Mouse (Mus musculus): ENCODE results near the gene Gm20388.

The Gm20388 gene

GRCm38 (mm10) chr8:120475462-120476201, 565.0 kb downstream of the Gm20388 start:
- no peak for DNase-seq (ENCODE audit: low spot score)

DNA sequence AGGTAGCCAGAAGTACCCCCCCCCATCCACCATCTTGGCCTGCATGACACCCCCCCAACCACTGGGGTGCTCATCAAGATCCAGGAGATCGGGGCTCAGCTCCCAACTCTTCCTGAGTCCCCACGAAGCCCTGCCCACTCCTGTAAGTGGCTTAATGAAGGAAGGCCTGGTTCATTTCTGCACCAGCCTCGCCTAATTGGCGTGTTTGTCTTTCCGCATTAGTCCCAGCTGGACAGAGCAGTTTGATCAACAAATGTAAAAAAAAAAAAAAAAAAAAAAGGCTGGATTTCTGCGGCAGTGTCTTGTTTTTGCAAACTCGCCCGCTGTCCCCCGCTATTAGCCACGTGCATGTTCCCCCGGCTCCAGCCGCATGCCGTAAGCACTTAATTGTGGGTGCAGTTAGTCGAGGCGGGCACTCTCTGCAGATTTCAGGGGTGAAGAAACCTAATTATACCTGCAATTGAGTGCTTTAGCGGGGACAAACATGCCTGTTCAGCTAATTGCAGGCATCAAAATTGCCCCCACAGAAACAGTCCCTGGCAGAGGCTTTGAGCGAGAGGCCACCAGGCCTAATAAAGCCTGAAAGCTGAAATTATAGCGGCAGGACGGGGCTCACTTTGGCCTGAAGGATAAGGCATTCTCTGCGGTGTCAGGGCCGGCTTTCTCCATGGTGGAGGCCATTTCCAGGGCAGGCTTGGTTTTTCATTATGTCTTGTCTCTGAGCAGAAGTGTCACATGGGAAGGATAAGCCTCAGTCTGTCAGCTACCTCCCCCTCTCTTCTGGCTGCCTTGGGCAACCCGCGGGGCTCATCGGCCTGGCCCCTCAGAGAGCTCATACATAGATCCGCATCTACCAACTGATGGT, 566.3 kb downstream of the Gm20388 start:
- no peak for DNase-seq (ENCODE audit: low spot score)

- DNase-seq (ENCODE audit: low spot score) = no peak
Observed at GRCm38 (mm10) chr8:120478754-120479153, 568.1 kb downstream of the Gm20388 start.

DNA sequence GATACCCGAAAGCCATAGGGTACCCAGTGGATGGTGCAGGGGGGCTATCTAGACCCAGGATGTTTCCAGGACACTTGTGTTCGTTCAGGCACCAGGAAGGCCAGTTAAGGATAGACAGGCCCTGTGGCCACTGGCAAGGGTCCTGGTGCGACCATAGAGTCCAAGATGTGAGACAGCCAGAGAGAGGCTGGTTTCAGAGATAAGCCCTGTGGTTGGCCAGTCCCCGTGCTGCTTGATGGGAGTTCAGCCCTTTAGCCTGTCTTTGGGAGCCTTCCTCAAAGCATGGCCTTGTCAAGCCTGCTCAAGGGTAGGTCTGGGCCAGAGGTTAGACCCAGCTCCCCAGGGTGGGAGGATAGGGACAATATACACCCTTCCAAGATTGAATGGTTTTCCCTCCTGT, 569.0 kb downstream of the Gm20388 start:
- DNase-seq (ENCODE audit: low spot score) = no peak

DNA sequence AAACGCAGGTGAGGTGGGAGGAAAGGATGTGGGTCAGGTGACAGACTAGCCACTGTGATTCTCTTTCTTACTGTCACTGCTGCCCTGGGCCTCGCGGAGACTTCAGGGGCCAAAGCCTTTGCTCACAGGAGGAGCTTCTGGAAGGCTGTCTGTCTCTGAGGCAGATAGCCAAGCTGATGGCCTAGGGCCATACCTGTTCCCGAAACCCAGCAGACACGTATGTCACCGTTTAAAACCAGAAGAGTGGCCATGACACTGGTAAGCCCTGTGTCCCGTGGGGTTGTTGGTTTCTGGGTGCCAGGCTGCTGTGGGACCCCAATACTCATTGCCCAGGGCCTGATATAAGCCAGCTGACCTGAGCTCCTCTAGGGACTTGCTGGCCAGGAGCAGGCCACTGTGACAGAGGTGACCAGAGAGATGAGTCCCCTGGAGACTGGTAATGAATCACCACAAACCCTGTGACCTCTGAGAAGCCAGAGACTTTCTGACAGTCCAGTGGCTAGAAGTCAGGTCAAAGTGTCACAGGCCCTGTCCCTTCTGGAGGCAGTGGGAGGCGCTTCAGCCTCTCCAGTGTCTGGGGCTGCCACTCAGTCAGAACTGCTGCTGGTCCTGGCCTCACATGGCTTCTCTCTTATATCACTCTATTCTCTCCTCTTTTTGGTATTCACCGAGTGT, 571.5 kb downstream of the Gm20388 start:
- DNase-seq (ENCODE audit: low spot score) = no peak

- no peak for DNase-seq (ENCODE audit: low spot score)
Observed at GRCm38 (mm10) chr8:120484460-120484859, 573.8 kb downstream of the Gm20388 start.

GRCm38 (mm10) chr8:120485116-120485515, 574.5 kb downstream of the Gm20388 start:
- no peak for DNase-seq (ENCODE audit: low spot score)

- DNase-seq (ENCODE audit: low spot score) = no peak
Observed at GRCm38 (mm10) chr8:120485551-120486476, 575.2 kb downstream of the Gm20388 start.

DNA sequence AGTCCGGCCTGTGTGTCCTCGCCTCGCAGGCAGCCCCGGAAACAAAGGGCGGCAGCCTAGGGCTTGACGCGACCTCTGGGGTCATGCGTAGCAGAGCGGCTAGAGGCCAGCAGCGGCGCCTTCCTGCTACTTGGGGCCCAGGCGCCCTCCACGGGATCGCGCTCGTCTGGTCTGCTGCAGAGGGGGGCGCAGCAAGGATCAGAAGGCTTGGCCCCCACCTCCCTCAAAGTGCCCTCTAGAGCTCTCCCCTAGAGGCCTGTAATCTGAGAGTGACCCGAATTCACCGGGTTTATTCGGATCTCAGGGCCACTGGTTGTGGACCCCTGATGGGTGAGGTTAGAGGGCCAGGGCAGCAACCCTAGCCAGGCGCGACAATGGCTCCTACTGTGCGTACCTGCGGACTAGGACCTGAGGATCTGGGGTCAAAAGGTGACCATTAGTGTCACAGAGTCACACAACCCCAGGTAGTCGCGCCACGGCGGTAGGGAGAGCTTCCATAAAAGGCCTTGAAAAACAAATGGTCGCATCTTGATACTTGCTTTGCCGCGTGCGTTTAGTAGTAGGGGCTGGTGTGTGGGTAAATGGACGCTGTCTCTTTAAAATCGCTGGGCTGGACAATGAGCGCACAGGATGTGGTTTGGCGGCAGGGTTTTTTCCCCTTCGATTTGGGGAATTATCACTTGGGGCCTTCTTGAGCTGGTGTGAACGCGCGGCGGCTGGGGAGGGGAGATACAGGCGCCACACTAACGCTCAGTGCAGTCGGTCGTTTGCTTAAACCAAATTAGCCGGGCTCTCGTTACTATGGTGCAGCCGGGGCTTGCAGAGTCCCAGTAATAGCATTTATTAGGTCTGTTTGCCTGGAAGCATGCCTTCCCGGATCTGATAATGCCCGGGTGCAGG, 576.1 kb downstream of the Gm20388 start:
- DNase-seq (ENCODE audit: low spot score) = peak; percentile 53

DNA sequence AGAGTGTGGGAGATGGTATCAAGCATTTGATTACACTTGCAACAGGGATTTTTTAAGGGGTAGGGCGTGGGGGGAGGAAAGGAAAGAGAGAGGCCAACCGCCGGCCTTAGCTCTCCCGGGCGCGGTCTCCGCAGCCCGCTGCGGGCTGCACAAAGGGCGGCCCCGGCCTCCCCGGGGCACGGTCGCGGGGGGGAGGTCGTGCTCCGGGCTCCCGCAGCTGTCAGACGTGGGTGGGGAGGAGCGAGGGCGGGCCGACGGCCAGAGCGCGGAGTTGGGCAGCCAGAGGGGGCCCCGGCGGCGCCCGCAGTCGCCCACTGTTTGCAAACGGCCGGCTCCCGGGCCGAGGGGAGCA, 576.7 kb downstream of the Gm20388 start:
- no peak for DNase-seq (ENCODE audit: low spot score)

- peak; percentile 59 for DNase-seq (ENCODE audit: low spot score)
Observed at GRCm38 (mm10) chr8:120487729-120488510, 577.3 kb downstream of the Gm20388 start.

DNA sequence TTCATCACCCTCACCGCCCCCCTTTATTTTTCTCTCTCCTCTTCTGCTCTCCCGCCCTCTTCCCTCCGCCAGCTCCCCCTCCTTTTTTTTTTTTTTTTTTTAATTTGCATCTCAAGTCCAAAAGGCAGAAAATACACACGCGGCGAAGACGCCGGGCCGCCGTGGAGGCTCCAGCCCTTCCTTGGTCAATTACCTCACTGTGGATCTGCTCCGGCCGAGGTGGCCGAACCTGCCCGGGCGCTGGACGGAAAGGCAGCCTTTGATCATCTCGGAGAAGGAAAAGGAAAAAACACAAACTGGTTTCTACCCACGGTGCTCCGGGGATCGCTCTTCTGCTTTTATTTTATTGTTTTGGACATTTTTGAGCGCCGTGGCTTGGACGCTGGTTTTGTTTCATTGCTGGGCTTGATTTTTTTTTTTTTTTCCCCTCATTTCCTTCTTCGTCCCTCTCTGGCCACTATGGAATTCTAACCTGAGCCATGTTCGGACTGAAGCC, 578.0 kb downstream of the Gm20388 start:
- DNase-seq (ENCODE audit: low spot score) = no peak

- peak; percentile 83 for DNase-seq (ENCODE audit: low spot score)
Observed at GRCm38 (mm10) chr8:120489142-120489754, 578.6 kb downstream of the Gm20388 start.

- no peak for DNase-seq (ENCODE audit: low spot score)
Observed at GRCm38 (mm10) chr8:120489771-120490281, 579.2 kb downstream of the Gm20388 start.

- DNase-seq (ENCODE audit: low spot score) = no peak
Observed at GRCm38 (mm10) chr8:120490354-120491141, 579.9 kb downstream of the Gm20388 start.

- no peak for DNase-seq (ENCODE audit: low spot score)
Observed at GRCm38 (mm10) chr8:120491166-120491793, 580.6 kb downstream of the Gm20388 start.

DNA sequence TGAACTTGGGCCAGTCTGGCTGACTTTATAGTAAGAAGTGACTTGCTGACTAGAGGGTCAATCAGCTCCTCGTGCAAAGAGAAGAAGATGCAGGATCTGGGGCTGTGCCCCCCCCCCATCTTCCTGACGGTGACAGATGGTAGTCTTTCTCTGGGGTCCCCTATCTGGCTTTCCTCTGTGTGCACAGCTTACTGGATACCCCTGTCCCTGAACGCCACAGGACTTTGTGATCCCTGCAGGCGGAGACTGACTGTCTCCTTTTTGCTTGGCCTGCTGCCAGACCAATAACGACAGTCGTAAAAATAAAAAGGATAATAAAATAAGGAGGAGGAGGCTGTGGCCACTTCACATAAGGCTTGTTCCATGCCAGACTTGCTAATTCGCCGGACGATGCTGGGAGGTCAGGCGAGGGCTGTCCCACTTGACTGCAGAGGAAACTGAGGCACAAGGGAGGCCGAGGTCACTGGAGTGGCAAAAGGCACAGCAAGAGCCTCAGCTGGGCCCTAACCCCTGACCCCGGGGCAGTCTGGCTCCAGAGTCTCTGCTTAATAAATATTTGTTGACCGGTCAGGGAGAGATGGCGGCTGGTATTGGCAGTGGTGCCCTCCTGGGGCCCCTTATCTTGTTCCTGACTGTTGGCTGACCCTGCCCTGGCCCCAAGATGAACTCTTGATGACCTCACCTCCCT, 581.7 kb downstream of the Gm20388 start:
- DNase-seq (ENCODE audit: low spot score) = no peak

All from T-cell, adult 2 months (primary cell).